Mouse (Mus musculus) lung, adult 2 months (tissue): ENCODE measurements around the gene Sys1.

Experiments used
- CTCF ChIP-seq: fragments of 200-500 bp; IDR thresholded peaks from 2 replicates; pipeline ENCODE4 v1.5.1; 2011; ENCODE audit warnings: mild to moderate bottlenecking, low read length, control low read depth; ENCODE audit not compliant: insufficient read depth
- POLR2A ChIP-seq: fragments of 200-500 bp; IDR thresholded peaks from 2 replicates; pipeline ENCODE4 v1.6.1; 2011; ENCODE audit warnings: low read depth, mild to moderate bottlenecking, control low read depth, low read length, borderline replicate concordance; ENCODE audit errors: extremely low read depth

GRCm38 (mm10) chr2:164453887-164454500 lies 2.8 kb upstream of the Sys1 start:
- TF ChIP-seq POLR2A (no peak), CTCF (no peak)
